Mouse (Mus musculus) neural tube, embryonic 11.5 days (tissue): ENCODE results near the gene Aatk. TPM values are rescaled to one million over a fixed set of nuclear protein-coding genes. Genes with fewer than 3 reads are reported as not detected.
A peak's percentile ranks its signal among the peaks of the same experiment; 100 is the strongest.

Source experiments
- ATAC-seq: fragments of 200-750 bp; cut with Nextera tagmentation; 2 replicates; pipeline ENCODE4 v1.8.0; 2017; ENCODE audit warnings: moderate number of reproducible peaks, mild to moderate bottlenecking, moderate TSS enrichment, moderate library complexity; ENCODE audit not compliant: insufficient read depth, low FRiP score, low TSS enrichment
- DNase-seq: peaks from one replicate; pipeline ENCODE4 v3.0.0-alpha.2; 2015; ENCODE audit warnings: low spot score
- H3K27ac ChIP-seq: fragments of 300-500 bp; sonication (generic); 2 replicates; pipeline ENCODE4 v1.5.1; 2014; ENCODE audit warnings: low read depth, mild to moderate bottlenecking, low read length
- H3K27me3 ChIP-seq: fragments of 300-500 bp; sonication (generic); 2 replicates; pipeline ENCODE4 v1.6.1; 2014; ENCODE audit warnings: mild to moderate bottlenecking, low read length, mixed read lengths; ENCODE audit not compliant: control insufficient read depth, insufficient read depth
- H3K36me3 ChIP-seq: fragments of 300-500 bp; sonication (generic); 2 replicates; pipeline ENCODE4 v1.6.1; 2014; ENCODE audit warnings: mild to moderate bottlenecking, low read length, moderate library complexity, mixed read lengths; ENCODE audit not compliant: control insufficient read depth, insufficient read depth
- H3K4me1 ChIP-seq: fragments of 300-500 bp; sonication (generic); 2 replicates; pipeline ENCODE4 v1.6.1; 2014; ENCODE audit warnings: low read length, mixed read lengths; ENCODE audit not compliant: control insufficient read depth, insufficient read depth
- H3K4me2 ChIP-seq: fragments of 300-500 bp; sonication (generic); 2 replicates; pipeline ENCODE4 v1.6.1; 2014; ENCODE audit warnings: low read depth, mild to moderate bottlenecking, moderate library complexity
- H3K4me3 ChIP-seq: fragments of 300-500 bp; sonication (generic); 2 replicates; pipeline ENCODE4 v1.5.1; 2014; ENCODE audit warnings: low read depth, low read length
- H3K9ac ChIP-seq: fragments of 300-500 bp; sonication (generic); 2 replicates; pipeline ENCODE4 v1.6.1; 2014; ENCODE audit warnings: mild to moderate bottlenecking, low read length
- H3K9me3 ChIP-seq: fragments of 300-500 bp; sonication (generic); 2 replicates; pipeline ENCODE4 v1.6.1; 2016; ENCODE audit warnings: low read length; ENCODE audit not compliant: control insufficient read depth
- WGBS: fragments of 180-500 bp; shearing (Covaris S2); extraction: QIAGEN DNeasy Blood & Tissue Kit; methylation state at CpG from one replicate; pipeline ENCODE4 v1.1.7; 2014; 5-methylcytosine and 5-hydroxymethylcytosine counted together
- polyA plus RNA-seq: library from polyadenylated mRNA; unstranded; fragments of >200 nt; fragmentation: Nextera tagmentation; extraction: Ambion mirVana; gene quantifications from 2 replicates; pipeline ENCODE4 v1.2.1, GENCODE M21; 2014

Aatk gene
- polyA plus RNA-seq, 1 experiment from 2014 or later: 3.0 TPM

GRCm38 (mm10) chr11:120022216-120022615 is 24.8 kb downstream of the Aatk start:
- no peak overlapping the region for H3K27ac ChIP-seq
- H3K4me1 ChIP-seq: peaks cover 21% of the 10 kb centered on the region
- ATAC-seq (no peak), DNase-seq (no peak)
- H3K36me3 ChIP-seq: no peaks in the 10 kb centered on the region
- no peak overlapping the region for H3K4me2 ChIP-seq
- WGBS: 68% methylated on average over 8 of the region's 8 CpGs
- peak overlapping the region; percentile 6; the same call in 1 of the 2 replicates for H3K9ac ChIP-seq
- H3K27me3 ChIP-seq: no peaks in the 10 kb centered on the region
- no peak overlapping the region for H3K4me3 ChIP-seq
- H3K9me3 ChIP-seq: no peaks in the 10 kb centered on the region

GRCm38 (mm10) chr11:120021367-120021766 is 25.6 kb downstream of the Aatk start:
- Histone ChIP-seq H3K4me3 (no peak overlapping the region), H3K9ac (no peak overlapping the region), H3K27ac (no peak overlapping the region), H3K4me2 (no peak overlapping the region), H3K27me3 (no peaks in the 10 kb centered on the region), H3K36me3 (no peaks in the 10 kb centered on the region), H3K4me1 (peaks cover 21% of the 10 kb centered on the region), H3K9me3 (no peaks in the 10 kb centered on the region)
- DNase-seq (no peak), ATAC-seq (no peak)
- WGBS: 94% methylated on average over 16 of the region's 16 CpGs

GRCm38 (mm10) chr11:120019542-120020440 is 27.2 kb downstream of the Aatk start:
- no peak overlapping the region for H3K4me2 ChIP-seq
- no peaks in the 10 kb centered on the region for H3K9me3 ChIP-seq
- H3K4me1 ChIP-seq: peaks cover 21% of the 10 kb centered on the region
- no peaks in the 10 kb centered on the region for H3K27me3 ChIP-seq
- no peak overlapping the region for H3K4me3 ChIP-seq
- no peak for ATAC-seq
- no peaks in the 10 kb centered on the region for H3K36me3 ChIP-seq
- DNase-seq: no peak
- WGBS: 54% methylated on average over 23 of the region's 23 CpGs
- peak overlapping the region; percentile 29 for H3K9ac ChIP-seq
- H3K27ac ChIP-seq: no peak overlapping the region

GRCm38 (mm10) chr11:120017011-120017410 is 30.0 kb downstream of the Aatk start:
- 82% methylated on average over 8 of the region's 8 CpGs for WGBS

GRCm38 (mm10) chr11:120014758-120015157 is 32.2 kb downstream of the Aatk start:
- no peak overlapping the region for H3K4me2 ChIP-seq
- ATAC-seq (no peak), DNase-seq (no peak)
- H3K36me3 ChIP-seq: no peaks in the 10 kb centered on the region
- H3K9me3 ChIP-seq: no peaks in the 10 kb centered on the region
- H3K27me3 ChIP-seq: no peaks in the 10 kb centered on the region
- peaks cover 7% of the 10 kb centered on the region for H3K4me1 ChIP-seq
- 95% methylated on average over 4 of the region's 4 CpGs for WGBS
- H3K4me3 ChIP-seq: no peak overlapping the region
- no peak overlapping the region for H3K27ac ChIP-seq
- H3K9ac ChIP-seq: no peak overlapping the region

More at GRCm38 (mm10) chr11:120017011-120017410, 30.0 kb downstream of the Aatk start:
- no peaks in the 10 kb centered on the region for H3K9me3 ChIP-seq
- H3K27me3 ChIP-seq: no peaks in the 10 kb centered on the region
- H3K27ac ChIP-seq: no peak overlapping the region
- no peaks in the 10 kb centered on the region for H3K36me3 ChIP-seq
- no peak for DNase-seq
- no peak for ATAC-seq
- no peak overlapping the region for H3K4me3 ChIP-seq
- no peak overlapping the region for H3K9ac ChIP-seq
- peaks cover 17% of the 10 kb centered on the region for H3K4me1 ChIP-seq
- no peak overlapping the region for H3K4me2 ChIP-seq

- peak; percentile 75 for ATAC-seq
- H3K27me3 ChIP-seq: no peaks in the 10 kb centered on the region
- WGBS: 13% methylated on average over 21 of the region's 21 CpGs
Observed at GRCm38 (mm10) chr11:120013174-120013711, 33.7 kb downstream of the Aatk start.

GRCm38 (mm10) chr11:120012702-120013101 is 34.3 kb downstream of the Aatk start:
- Histone ChIP-seq H3K36me3 (no peaks in the 10 kb centered on the region), H3K27ac (no peak overlapping the region), H3K4me2 (no peak overlapping the region), H3K27me3 (no peaks in the 10 kb centered on the region), H3K4me1 (peaks cover 4% of the 10 kb centered on the region; the same call in 1 of the 2 replicates), H3K4me3 (no peak overlapping the region), H3K9me3 (no peaks in the 10 kb centered on the region), H3K9ac (no peak overlapping the region)
- WGBS: 89% methylated on average over 13 of the region's 13 CpGs
- ATAC-seq (peak; percentile 40; the same call in 1 of the 2 replicates), DNase-seq (no peak)

More at GRCm38 (mm10) chr11:120013174-120013711, 33.7 kb downstream of the Aatk start:
- Histone ChIP-seq H3K4me1 (peaks cover 4% of the 10 kb centered on the region; the same call in 1 of the 2 replicates), H3K9me3 (no peaks in the 10 kb centered on the region), H3K9ac (peak overlapping the region; percentile 39), H3K4me2 (peak overlapping the region; percentile 43), H3K36me3 (no peaks in the 10 kb centered on the region), H3K4me3 (peak overlapping the region; percentile 23; the same call in 1 of the 2 replicates), H3K27ac (no peak overlapping the region)
- peak; percentile 87 for DNase-seq

GRCm38 (mm10) chr11:120011761-120012560 is 35.0 kb downstream of the Aatk start:
- peaks cover 4% of the 10 kb centered on the region; the same call in 1 of the 2 replicates for H3K4me1 ChIP-seq
- peak overlapping the region; percentile 28; the same call in 1 of the 2 replicates for H3K9ac ChIP-seq
- H3K4me2 ChIP-seq: peak overlapping the region; percentile 21
- ATAC-seq: peak; percentile 38; the same call in 1 of the 2 replicates
- 42% methylated on average over 43 of the region's 43 CpGs for WGBS
- no peaks in the 10 kb centered on the region for H3K36me3 ChIP-seq
- no peaks in the 10 kb centered on the region for H3K27me3 ChIP-seq
- DNase-seq: peak; percentile 33
- H3K4me3 ChIP-seq: peak overlapping the region; percentile 8; the same call in 1 of the 2 replicates
- H3K27ac ChIP-seq: no peak overlapping the region
- no peaks in the 10 kb centered on the region for H3K9me3 ChIP-seq
